Mouse (Mus musculus) stomach, postnatal 0 days (tissue): ENCODE measurements around the gene Rbm24. TPM values are rescaled to one million over a fixed set of nuclear protein-coding genes. Genes with fewer than 3 reads are reported as not detected.

Source experiments
- ATAC-seq: fragments of 200-750 bp; cut with Nextera tagmentation; 2 replicates; pipeline ENCODE4 v1.8.0; 2017; ENCODE audit not compliant: low FRiP score, low TSS enrichment
- DNase-seq: peaks from one replicate; pipeline ENCODE4 v3.0.0-alpha.2; 2016; ENCODE audit warnings: low spot score
- H3K27ac ChIP-seq: fragments of 300-500 bp; sonication (generic); replicated peaks from 2 replicates; pipeline ENCODE4 v1.5.1; 2014; ENCODE audit warnings: mild to moderate bottlenecking, control low read depth
- H3K27me3 ChIP-seq: fragments of 300-500 bp; sonication (generic); 2 replicates; pipeline ENCODE4 v1.6.1; 2014; ENCODE audit warnings: low read length; ENCODE audit not compliant: control insufficient read depth, insufficient read depth
- H3K36me3 ChIP-seq: fragments of 300-500 bp; sonication (generic); 2 replicates; pipeline ENCODE4 v1.6.1; 2014; ENCODE audit warnings: low read length, mixed read lengths; ENCODE audit not compliant: control insufficient read depth, insufficient read depth
- H3K4me1 ChIP-seq: fragments of 300-500 bp; sonication (generic); replicated peaks from 2 replicates; pipeline ENCODE4 v1.6.1; 2014; ENCODE audit warnings: antibody characterized with exemption; ENCODE audit not compliant: control insufficient read depth, insufficient read depth
- H3K4me2 ChIP-seq: fragments of 300-500 bp; sonication (generic); replicated peaks from 2 replicates; pipeline ENCODE4 v1.6.1; 2014; ENCODE audit warnings: low read depth, mild to moderate bottlenecking, control low read depth, moderate library complexity
- H3K4me3 ChIP-seq: fragments of 300-500 bp; sonication (generic); 2 replicates; pipeline ENCODE4 v1.5.1; 2014; ENCODE audit warnings: low read depth, low read length, control low read depth
- H3K9ac ChIP-seq: fragments of 300-500 bp; sonication (generic); 2 replicates; pipeline ENCODE4 v1.6.1; 2014; ENCODE audit warnings: mild to moderate bottlenecking, low read length, control low read depth, mixed read lengths
- H3K9me3 ChIP-seq: fragments of 300-500 bp; sonication (generic); 2 replicates; pipeline ENCODE4 v1.6.1; 2016; ENCODE audit warnings: low read length; ENCODE audit not compliant: control insufficient read depth
- CTCF ChIP-seq: IDR thresholded peaks from 2 replicates; pipeline ENCODE4 v1.5.1; 2016; ENCODE audit warnings: antibody characterized with exemption, low read depth, mild to moderate bottlenecking, moderate library complexity
- EP300 ChIP-seq: optimal IDR thresholded peaks from 2 replicates; pipeline ENCODE3; 2016; ENCODE audit warnings: antibody characterized with exemption
- WGBS: fragments of 180-500 bp; shearing (Covaris S2); extraction: QIAGEN DNeasy Blood & Tissue Kit; methylation state at CpG from one replicate; pipeline ENCODE4 v1.1.7; 2014; 5-methylcytosine and 5-hydroxymethylcytosine counted together
- polyA plus RNA-seq: library from polyadenylated mRNA; unstranded; fragments of >200 nt; fragmentation: Nextera tagmentation; extraction: Ambion mirVana; gene quantifications from 2 replicates; pipeline ENCODE4 v1.2.1, GENCODE M21; 2015

Rbm24 gene
- polyA plus RNA-seq, 1 experiment from 2014 or later = 1.2 TPM

DNA sequence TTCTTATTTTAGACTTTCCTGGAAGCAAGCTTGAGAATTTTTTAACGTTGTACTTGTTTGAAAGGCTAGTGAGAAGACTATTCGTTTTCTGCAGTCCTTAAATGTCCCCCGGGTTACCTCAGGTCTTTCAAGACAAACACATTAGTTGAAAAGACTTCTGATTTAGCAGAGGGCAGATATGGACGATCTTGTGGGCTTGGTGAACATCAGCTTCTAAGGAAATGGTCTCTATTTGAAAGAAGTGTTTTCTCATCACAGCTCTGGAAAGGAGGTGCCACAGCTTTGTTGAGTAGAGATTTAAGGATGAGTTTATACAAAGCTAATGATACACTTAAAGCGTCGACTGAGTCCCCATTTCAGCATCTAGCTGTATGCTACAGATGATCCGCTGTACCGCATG, 6.1 kb downstream of the Rbm24 start:
- H3K9ac ChIP-seq = no peak overlapping the region
- TF ChIP-seq CTCF = no peak
- no peak for TF ChIP-seq EP300
- no peak overlapping the region for H3K4me2 ChIP-seq
- DNase-seq = no peak
- no peaks in the 10 kb centered on the region for H3K27me3 ChIP-seq
- WGBS = 67% methylated on average over 8 of the region's 8 CpGs
- no peaks in the 10 kb centered on the region for H3K9me3 ChIP-seq
- ATAC-seq = no peak
- H3K4me3 ChIP-seq = no peak overlapping the region
- H3K27ac ChIP-seq = no peak overlapping the region
- H3K4me1 ChIP-seq = no peaks in the 10 kb centered on the region
- H3K36me3 ChIP-seq = no peaks in the 10 kb centered on the region

DNA sequence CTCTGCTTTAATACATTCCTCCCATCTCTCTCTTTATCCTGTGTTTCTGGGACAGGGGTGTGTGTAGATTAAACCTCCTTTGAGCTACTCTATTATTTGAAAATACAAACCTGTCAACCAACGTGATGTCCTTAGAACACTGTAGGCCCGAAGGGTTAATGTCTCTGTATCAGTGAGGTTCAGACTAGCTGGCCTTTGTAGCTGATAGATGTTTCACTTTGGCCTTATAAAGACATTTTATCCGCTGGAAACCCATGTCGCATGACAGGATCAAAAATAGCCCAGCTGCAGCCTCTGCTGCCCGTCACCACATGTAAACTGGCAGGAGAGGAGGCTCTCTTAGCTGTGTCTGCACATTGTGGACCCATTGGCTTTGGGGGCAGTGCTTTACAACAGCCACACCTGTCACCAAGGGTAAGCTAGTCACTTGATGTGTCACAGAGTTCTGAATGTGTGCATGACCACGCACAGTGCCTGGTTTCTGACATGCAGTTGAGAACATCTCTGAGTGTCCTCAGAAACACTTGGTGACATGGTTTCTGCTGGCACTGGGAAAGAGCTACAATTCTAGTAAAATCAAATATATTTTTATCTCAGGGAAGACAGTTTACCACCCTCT, 8.5 kb downstream of the Rbm24 start:
- TF ChIP-seq CTCF = no peak
- no peak for TF ChIP-seq EP300
- Histone ChIP-seq H3K4me2 (no peak overlapping the region), H3K9ac (no peak overlapping the region), H3K27ac (no peak overlapping the region), H3K27me3 (no peaks in the 10 kb centered on the region), H3K36me3 (no peaks in the 10 kb centered on the region), H3K4me1 (no peaks in the 10 kb centered on the region), H3K4me3 (no peak overlapping the region), H3K9me3 (no peaks in the 10 kb centered on the region)
- DNase-seq (no peak), ATAC-seq (no peak)
- WGBS = 69% methylated on average over 6 of the region's 6 CpGs

- Histone ChIP-seq H3K27ac (no peak overlapping the region), H3K9me3 (no peaks in the 10 kb centered on the region), H3K27me3 (no peaks in the 10 kb centered on the region), H3K4me3 (no peak overlapping the region), H3K4me1 (no peaks in the 10 kb centered on the region), H3K36me3 (no peaks in the 10 kb centered on the region), H3K4me2 (no peak overlapping the region), H3K9ac (no peak overlapping the region)
- ATAC-seq = no peak
- DNase-seq = no peak
- 58% methylated on average over 22 of the region's 22 CpGs for whole genome bisulfite sequencing
- TF ChIP-seq EP300 = no peak
Measured at GRCm38 (mm10) chr13:46428964-46429363, 10.7 kb downstream of the Rbm24 start.

- no peaks in the 10 kb centered on the region for H3K4me1 ChIP-seq
- WGBS = 88% methylated on average over 11 of the region's 11 CpGs
- no peaks in the 10 kb centered on the region for H3K36me3 ChIP-seq
- H3K4me2 ChIP-seq = no peak overlapping the region
- DNase-seq (no peak), ATAC-seq (no peak)
- no peak overlapping the region for H3K9ac ChIP-seq
- H3K4me3 ChIP-seq = no peak overlapping the region
- no peak overlapping the region for H3K27ac ChIP-seq
- no peaks in the 10 kb centered on the region for H3K27me3 ChIP-seq
- H3K9me3 ChIP-seq = no peaks in the 10 kb centered on the region
- no peak for TF ChIP-seq CTCF
- no peak for TF ChIP-seq EP300
Measured at GRCm38 (mm10) chr13:46429866-46430265, 11.6 kb downstream of the Rbm24 start.

DNA sequence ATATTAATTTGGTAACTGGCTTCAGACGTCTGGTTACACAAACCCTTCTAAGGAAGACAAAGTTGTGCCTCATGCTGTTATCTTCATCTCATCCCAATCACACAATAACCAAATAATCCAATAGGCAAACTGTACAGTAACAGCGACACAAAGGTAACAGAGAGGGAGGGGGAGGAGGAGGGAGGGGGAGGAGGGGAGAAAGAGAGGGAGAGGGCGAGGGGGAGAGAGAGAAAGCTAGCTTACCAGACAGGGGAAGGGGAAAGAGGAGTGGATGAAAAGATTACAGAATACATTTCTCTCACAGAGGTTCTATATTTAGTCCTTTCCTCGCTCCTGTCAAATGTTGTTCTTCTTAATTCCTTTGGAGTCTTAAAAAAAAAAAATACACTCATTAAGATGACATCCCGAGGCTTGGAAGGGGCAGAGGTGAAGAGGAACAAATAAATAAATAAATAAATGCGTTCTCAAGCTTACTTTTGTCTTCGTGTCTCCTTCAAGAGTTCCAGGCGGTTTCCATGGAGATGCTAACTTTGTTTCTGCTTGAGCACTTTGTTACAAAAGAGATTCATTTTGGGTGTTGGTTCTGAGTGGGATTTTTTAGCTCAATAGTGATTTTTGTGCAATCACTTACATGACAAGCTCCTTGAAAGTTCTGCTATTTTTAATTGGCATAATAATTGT, 15.8 kb downstream of the Rbm24 start:
- no peaks in the 10 kb centered on the region for H3K4me1 ChIP-seq
- H3K4me2 ChIP-seq = no peak overlapping the region
- no peak overlapping the region for H3K27ac ChIP-seq
- no peak overlapping the region for H3K9ac ChIP-seq
- TF ChIP-seq CTCF (no peak), EP300 (no peak)
- 46% methylated on average over 8 of the region's 8 CpGs for whole genome bisulfite sequencing
- no peaks in the 10 kb centered on the region for H3K27me3 ChIP-seq
- no peak overlapping the region for H3K4me3 ChIP-seq
- no peak for ATAC-seq
- DNase-seq = no peak
- H3K36me3 ChIP-seq = no peaks in the 10 kb centered on the region
- H3K9me3 ChIP-seq = no peaks in the 10 kb centered on the region

DNA sequence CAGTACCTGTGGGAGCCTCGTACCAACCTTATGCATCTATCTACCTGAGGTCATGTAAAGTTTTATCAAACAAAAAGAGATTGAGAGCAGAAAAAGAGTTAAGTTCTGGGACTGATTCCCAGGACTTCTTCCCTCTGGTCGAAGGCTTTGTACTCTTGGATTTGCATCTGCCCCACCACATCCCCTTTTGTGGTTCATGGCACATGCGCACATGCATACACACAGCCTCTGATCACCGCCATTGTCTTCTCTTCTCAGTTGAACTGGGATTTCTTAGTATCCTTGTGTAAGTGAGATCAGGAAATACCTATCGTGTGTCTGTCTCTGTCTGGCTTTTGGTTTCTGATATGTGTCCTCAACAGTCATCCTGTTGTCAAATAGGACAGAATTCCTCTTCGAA, 20.7 kb downstream of the Rbm24 start:
- H3K9me3 ChIP-seq = no peaks in the 10 kb centered on the region
- ATAC-seq (no peak), DNase-seq (no peak)
- no peaks in the 10 kb centered on the region for H3K27me3 ChIP-seq
- no peak overlapping the region for H3K27ac ChIP-seq
- H3K4me1 ChIP-seq = no peaks in the 10 kb centered on the region
- TF ChIP-seq CTCF (no peak), EP300 (no peak)
- WGBS = 77% methylated on average over 6 of the region's 6 CpGs
- H3K4me3 ChIP-seq = no peak overlapping the region
- H3K4me2 ChIP-seq = no peak overlapping the region
- no peaks in the 10 kb centered on the region for H3K36me3 ChIP-seq
- H3K9ac ChIP-seq = no peak overlapping the region
